In the genomic region with DNA sequence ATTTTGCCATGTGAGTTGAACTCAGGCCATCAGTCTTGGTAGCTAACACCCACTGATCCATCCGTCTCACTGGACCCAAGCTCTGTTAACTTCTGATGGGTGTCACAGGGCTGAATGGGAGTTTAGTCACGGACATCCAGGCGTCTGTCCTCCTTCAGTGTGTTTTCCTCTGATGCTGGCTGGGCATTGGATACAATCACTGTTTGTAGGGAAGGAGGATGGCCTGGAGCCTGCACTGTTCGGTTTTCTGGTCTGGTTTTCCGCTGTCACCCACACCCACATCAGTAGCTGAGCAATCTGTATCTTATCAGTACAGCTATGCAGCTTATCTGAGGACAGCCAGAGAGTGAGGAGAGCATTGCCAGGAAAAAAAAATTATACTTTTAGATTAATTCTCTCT, we compare ENCODE assay signal across 8 mouse cellular contexts.
A peak's percentile ranks its signal among the peaks of the same experiment; 100 is the strongest.
DNase-seq lines count a peak whose midpoint lies in the region; ATAC-seq and TF ChIP-seq lines count a peak whose summit lies in the region.

No protein-coding gene starts in this region.

- peaks cover 8% of the 10 kb centered on the region; the same call in 1 of the 2 replicates for H3K4me1 ChIP-seq in embryonic facial prominence, embryonic 14.5 days (ENCODE audit: control insufficient read depth, insufficient read depth, low read length)
- H3K4me1 ChIP-seq in embryonic facial prominence, embryonic 10.5 days = no peaks in the 10 kb centered on the region
- no peaks in the 10 kb centered on the region for H3K4me1 ChIP-seq in lung, embryonic 14.5 days (ENCODE audit: insufficient read depth)

- intact Hi-C loops in heart, postnatal 36 days (cut with DNase I) = loop anchor here (5.0 kb wide), 1 partner anchor 206 kb away; the partner anchor contains the start of gene Pde3a

- peak; percentile 23 for DNase-seq in embryonic facial prominence, embryonic 14.5 days (ENCODE audit: low spot score)
- no peak for DNase-seq in embryonic facial prominence, embryonic 10.5 days (ENCODE audit: low spot score)
- DNase-seq in NIH3T3 (ENCODE audit: low read depth) = peak; percentile 12
- DNase-seq in heart, postnatal 36 days = peak; percentile 22 to 34
- DNase-seq in lung, embryonic 14.5 days = peak; percentile 72
- DNase-seq in natural killer cell, adult 2 months (ENCODE audit: low spot score in 2 of 2) = no peak
- DNase-seq in adrenal gland, postnatal 36 days = no peak

- no peaks in the 10 kb centered on the region for H3K27me3 ChIP-seq in embryonic facial prominence, embryonic 14.5 days (replicated peaks; ENCODE audit: control insufficient read depth, insufficient read depth, low read length)
- no peaks in the 10 kb centered on the region for H3K27me3 ChIP-seq in embryonic facial prominence, embryonic 10.5 days (replicated peaks; ENCODE audit: low read depth, poor library complexity, severe bottlenecking)
- no peaks in the 10 kb centered on the region for H3K27me3 ChIP-seq in lung, embryonic 14.5 days (ENCODE audit: insufficient read depth, low read length)

- H3K4me2 ChIP-seq in embryonic facial prominence, embryonic 14.5 days (ENCODE audit: low read depth, low read length) = peak overlapping the region; percentile 12; the same call in 1 of the 2 replicates
- H3K4me2 ChIP-seq in lung, embryonic 14.5 days = peak overlapping the region; percentile 40

- no peak for ATAC-seq in embryonic facial prominence, embryonic 14.5 days (ENCODE audit: low read depth)
- ATAC-seq in lung, embryonic 14.5 days (ENCODE audit: insufficient read depth) = peak; percentile 91
- no peak for ATAC-seq in megakaryocyte-erythroid progenitor cell, adult 5-6 weeks (replicated peaks; ENCODE audit: low FRiP score, low TSS enrichment, poor library complexity, severe bottlenecking)

- H3K36me3 ChIP-seq in embryonic facial prominence, embryonic 14.5 days (ENCODE audit: control insufficient read depth, insufficient read depth, low read length) = no peaks in the 10 kb centered on the region
- H3K36me3 ChIP-seq in embryonic facial prominence, embryonic 10.5 days (replicated peaks) = no peaks in the 10 kb centered on the region
- H3K36me3 ChIP-seq in lung, embryonic 14.5 days (ENCODE audit: insufficient read depth) = no peaks in the 10 kb centered on the region

- WGBS in embryonic facial prominence, embryonic 14.5 days = 65% methylated on average over 5 of the region's 5 CpGs
- WGBS in embryonic facial prominence, embryonic 10.5 days = 73% methylated on average over 5 of the region's 5 CpGs
- WGBS in lung, embryonic 14.5 days = 31% methylated on average over 5 of the region's 5 CpGs

- H3K4me3 ChIP-seq in embryonic facial prominence, embryonic 14.5 days (ENCODE audit: low read depth, low read length) = no peak overlapping the region
- no peak overlapping the region for H3K4me3 ChIP-seq in embryonic facial prominence, embryonic 10.5 days
- no peak overlapping the region for H3K4me3 ChIP-seq in lung, embryonic 14.5 days (ENCODE audit: low read depth, low read length)

- H3K9me3 ChIP-seq in embryonic facial prominence, embryonic 14.5 days (ENCODE audit: control insufficient read depth, low read length) = no peaks in the 10 kb centered on the region
- H3K9me3 ChIP-seq in embryonic facial prominence, embryonic 10.5 days = no peaks in the 10 kb centered on the region
- no peaks in the 10 kb centered on the region; the same call in 1 of the 2 replicates for H3K9me3 ChIP-seq in lung, embryonic 14.5 days (ENCODE audit: low read depth, low read length)

- no peak for TF ChIP-seq CTCF in lung, embryonic 14.5 days (IDR thresholded peaks at IDR 0.05; ENCODE audit: low read depth)

- no peak overlapping the region for H3K27ac ChIP-seq in embryonic facial prominence, embryonic 14.5 days (replicated peaks; ENCODE audit: low read depth, low read length)
- no peak overlapping the region for H3K27ac ChIP-seq in embryonic facial prominence, embryonic 10.5 days (replicated peaks)
- peak overlapping the region; percentile 89 for H3K27ac ChIP-seq in lung, embryonic 14.5 days (ENCODE audit: low read depth)

- H3K9ac ChIP-seq in embryonic facial prominence, embryonic 14.5 days (ENCODE audit: low read depth, low read length) = no peak overlapping the region
- no peak overlapping the region for H3K9ac ChIP-seq in lung, embryonic 14.5 days

Comparison
In these comparisons a context has a peak if more than half of its experiments do, and no peak if none do; other contexts are left out.
1. DNase-seq: peak in embryonic facial prominence, embryonic 14.5 days (single experiment), NIH3T3 (single experiment), heart, postnatal 36 days (2 of 2) and lung, embryonic 14.5 days (single experiment); none in embryonic facial prominence, embryonic 10.5 days (single experiment), natural killer cell, adult 2 months (0 of 2) and adrenal gland, postnatal 36 days (0 of 2).